Comparison of ENCODE assay signal across 8 mouse cellular contexts in the genomic region with DNA sequence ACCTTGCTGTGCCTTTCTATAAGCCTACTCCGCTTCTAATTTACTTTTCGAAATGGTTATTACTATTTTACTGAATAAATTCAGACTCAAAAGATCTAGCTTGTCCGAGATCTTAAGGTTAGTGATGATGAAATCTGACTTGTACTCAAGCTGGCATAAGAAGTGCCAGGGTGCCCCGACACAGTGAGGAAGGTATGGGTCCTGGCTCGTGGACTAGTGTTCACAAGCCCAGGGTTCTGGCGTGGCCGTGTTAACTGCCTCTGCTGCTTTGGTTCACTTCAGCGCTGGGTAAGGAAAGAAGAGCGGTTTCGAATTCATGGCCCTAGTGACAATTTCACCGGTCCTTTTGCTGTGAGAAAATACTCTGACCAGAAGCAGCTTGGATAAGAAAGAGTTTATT. TPM values are rescaled to one million over a fixed set of nuclear protein-coding genes. Genes with fewer than 3 reads are reported as not detected.
A peak's percentile ranks its signal among the peaks of the same experiment; 100 is the strongest.
DNase-seq lines count a peak whose midpoint lies in the region; ATAC-seq and TF ChIP-seq lines count a peak whose summit lies in the region.

No protein-coding gene starts in this region.

- peaks cover 39% of the 10 kb centered on the region for H3K4me1 ChIP-seq in forebrain, embryonic 10.5 days
- H3K4me1 ChIP-seq in forebrain, embryonic 16.5 days (replicated peaks; ENCODE audit: control insufficient read depth, insufficient read depth, low read length): peaks cover 17% of the 10 kb centered on the region
- peaks cover 30% of the 10 kb centered on the region for H3K4me1 ChIP-seq in lung, embryonic 15.5 days
- 0 out of 2 replicates have a peak, but pooled peaks cover 3% of the 10 kb centered on the region for H3K4me1 ChIP-seq in intestine, postnatal 0 days (replicated peaks; ENCODE audit: control insufficient read depth, insufficient read depth, low read length)

- H3K27ac ChIP-seq in forebrain, embryonic 10.5 days: no peak overlapping the region
- no peak overlapping the region for H3K27ac ChIP-seq in forebrain, embryonic 16.5 days (ENCODE audit: low read length)
- no peak overlapping the region for H3K27ac ChIP-seq in lung, embryonic 15.5 days
- no peak overlapping the region for H3K27ac ChIP-seq in intestine, postnatal 0 days (ENCODE audit: low read depth, low read length)

- peaks cover 82% of the 10 kb centered on the region for H3K27me3 ChIP-seq in forebrain, embryonic 10.5 days (ENCODE audit: poor library complexity, severe bottlenecking)
- peaks cover 25% of the 10 kb centered on the region for H3K27me3 ChIP-seq in forebrain, embryonic 16.5 days (replicated peaks; ENCODE audit: control insufficient read depth, insufficient read depth, low read length)
- peaks cover 51% of the 10 kb centered on the region for H3K27me3 ChIP-seq in lung, embryonic 15.5 days
- H3K27me3 ChIP-seq in intestine, postnatal 0 days (replicated peaks; ENCODE audit: control insufficient read depth, insufficient read depth, low read length): peaks cover 12% of the 10 kb centered on the region; the same call in 1 of the 2 replicates

- WGBS in forebrain, embryonic 10.5 days: 80% methylated on average over 11 of the region's 11 CpGs
- WGBS in forebrain, embryonic 16.5 days: 87% methylated on average over 11 of the region's 11 CpGs
- 79% methylated on average over 11 of the region's 11 CpGs for WGBS in lung, embryonic 15.5 days
- WGBS in intestine, postnatal 0 days: 92% methylated on average over 11 of the region's 11 CpGs

- no peaks in the 10 kb centered on the region for H3K9me3 ChIP-seq in forebrain, embryonic 10.5 days
- no peaks in the 10 kb centered on the region for H3K9me3 ChIP-seq in forebrain, embryonic 16.5 days (ENCODE audit: control insufficient read depth, low read length)
- H3K9me3 ChIP-seq in lung, embryonic 15.5 days: no peaks in the 10 kb centered on the region
- H3K9me3 ChIP-seq in intestine, postnatal 0 days (ENCODE audit: control insufficient read depth): no peaks in the 10 kb centered on the region

- H3K9ac ChIP-seq in forebrain, embryonic 16.5 days (replicated peaks; ENCODE audit: low read depth, low read length): no peak overlapping the region
- H3K9ac ChIP-seq in lung, embryonic 15.5 days: no peak overlapping the region
- no peak overlapping the region for H3K9ac ChIP-seq in intestine, postnatal 0 days (ENCODE audit: low read depth, low read length)

- no peak for ATAC-seq in forebrain, embryonic 16.5 days
- no peak for ATAC-seq in lung, embryonic 15.5 days (ENCODE audit: borderline replicate concordance, extremely low read depth, low FRiP score, low TSS enrichment)
- ATAC-seq in intestine, postnatal 0 days: no peak
- no peak for ATAC-seq in cerebellum, adult (ENCODE audit: insufficient number of reproducible peaks, low FRiP score, low TSS enrichment)

- TF ChIP-seq CTCF in intestine, postnatal 0 days (IDR thresholded peaks at IDR 0.05; ENCODE audit: low read depth): no peak

- no peaks in the 10 kb centered on the region for H3K36me3 ChIP-seq in forebrain, embryonic 10.5 days (replicated peaks)
- H3K36me3 ChIP-seq in forebrain, embryonic 16.5 days (ENCODE audit: control insufficient read depth, insufficient read depth): no peaks in the 10 kb centered on the region
- no peaks in the 10 kb centered on the region for H3K36me3 ChIP-seq in lung, embryonic 15.5 days
- H3K36me3 ChIP-seq in intestine, postnatal 0 days (ENCODE audit: control insufficient read depth, insufficient read depth): no peaks in the 10 kb centered on the region

- H3K4me2 ChIP-seq in forebrain, embryonic 16.5 days (ENCODE audit: low read length): no peak overlapping the region
- peak overlapping the region; percentile 99; the same call in 1 of the 2 replicates for H3K4me2 ChIP-seq in lung, embryonic 15.5 days
- peak overlapping the region; percentile 93; the same call in 1 of the 2 replicates for H3K4me2 ChIP-seq in intestine, postnatal 0 days (replicated peaks; ENCODE audit: low read depth)

- H3K4me3 ChIP-seq in forebrain, embryonic 10.5 days: peak overlapping the region; percentile 75; the same call in 1 of the 2 replicates
- H3K4me3 ChIP-seq in forebrain, embryonic 16.5 days (replicated peaks; ENCODE audit: low read length): no peak overlapping the region
- no peak overlapping the region for H3K4me3 ChIP-seq in lung, embryonic 15.5 days
- no peak overlapping the region for H3K4me3 ChIP-seq in intestine, postnatal 0 days (ENCODE audit: low read depth, low read length)

- no peak for DNase-seq in forebrain, embryonic 10.5 days (ENCODE audit: extremely low spot score, low spot score)
- DNase-seq in lung, postnatal 25 days (ENCODE audit: low spot score): no peak
- peak; percentile 20 for DNase-seq in naive thymus-derived CD4-positive, alpha-beta T cell, adult 2 months (ENCODE audit: low read depth)
- no peak for DNase-seq in thymus, adult 18-20 months

RNA-seq across cellular contexts. Expression of a gene that starts 0.9 kb away (rescaled TPM):
- polyA plus RNA-seq in forebrain, embryonic 10.5 days (2016; fragmentation: Nextera tagmentation; extraction: Ambion mirVana): 3.0 and 3.6 TPM in 2 replicates
- 1.2 and 1.4 TPM in 2 replicates for polyA plus RNA-seq in forebrain, embryonic 16.5 days (2015; fragmentation: Nextera tagmentation; extraction: Ambion mirVana)
- polyA plus RNA-seq in lung, embryonic 15.5 days (2015; fragmentation: Nextera tagmentation; extraction: Ambion mirVana): 2.0 and 2.3 TPM in 2 replicates
- 1.4 and 1.6 TPM in 2 replicates for polyA plus RNA-seq in intestine, postnatal 0 days (2015; fragmentation: Nextera tagmentation; extraction: Ambion mirVana)
